Mouse (Mus musculus): ENCODE measurements around the gene Pak1ip1.
"Not testable (repeated sequence)": the region's sequence is repeated elsewhere in the genome, so short reads cannot be mapped to it uniquely, and the experiment has no call there.

The Pak1ip1 gene

GRCm38 (mm10) chr13:41000926-41001639 lies at the start of gene Pak1ip1:
Gene Pak1ip1, plus strand, starts transcription at chr13:41001023.
- DNase-seq = peak; percentile 95 to 97

- no peak for DNase-seq
These were observed 49.3 kb upstream of the Pak1ip1 start for GRCm38 (mm10) chr13:40951386-40951976.

- peak in 1 of 2 experiments; percentile 12 for DNase-seq
These were observed 47.6 kb upstream of the Pak1ip1 start for GRCm38 (mm10) chr13:40953231-40953630.

GRCm38 (mm10) chr13:40955773-40956172 lies 45.0 kb upstream of the Pak1ip1 start:
- DNase-seq = no peak

- DNase-seq = no peak
These were observed 33.2 kb upstream of the Pak1ip1 start for GRCm38 (mm10) chr13:40967609-40968008.

- DNase-seq = no peak
These were observed 32.3 kb upstream of the Pak1ip1 start for GRCm38 (mm10) chr13:40968564-40968963.

GRCm38 (mm10) chr13:40969761-40970390 lies 30.9 kb upstream of the Pak1ip1 start:
- DNase-seq = no peak

- no peak for DNase-seq
These were observed 29.6 kb upstream of the Pak1ip1 start for GRCm38 (mm10) chr13:40971261-40971660.

- no peak for DNase-seq
These were observed 29.0 kb upstream of the Pak1ip1 start for GRCm38 (mm10) chr13:40971831-40972230.

GRCm38 (mm10) chr13:40972976-40973375 lies 27.8 kb upstream of the Pak1ip1 start:
- no peak for DNase-seq

GRCm38 (mm10) chr13:40977609-40978008 lies 23.2 kb upstream of the Pak1ip1 start:
- DNase-seq = peak; percentile 10 to 39

GRCm38 (mm10) chr13:40978652-40979051 lies 22.2 kb upstream of the Pak1ip1 start:
- DNase-seq = no peak

GRCm38 (mm10) chr13:40979321-40979720 lies 21.5 kb upstream of the Pak1ip1 start:
- no peak for DNase-seq

GRCm38 (mm10) chr13:40982759-40983158 lies 18.1 kb upstream of the Pak1ip1 start:
- no peak for DNase-seq

GRCm38 (mm10) chr13:40986081-40986480 lies 14.7 kb upstream of the Pak1ip1 start:
- no peak for DNase-seq

- DNase-seq = not testable (repeated sequence)
These were observed 13.1 kb upstream of the Pak1ip1 start for GRCm38 (mm10) chr13:40987608-40988303.

- DNase-seq = no peak
These were observed 12.4 kb upstream of the Pak1ip1 start for GRCm38 (mm10) chr13:40988418-40988817.

GRCm38 (mm10) chr13:40994487-40995263 lies 6.1 kb upstream of the Pak1ip1 start:
- no peak for DNase-seq

- DNase-seq = not testable (repeated sequence)
These were observed 2.3 kb upstream of the Pak1ip1 start for GRCm38 (mm10) chr13:40998537-40998936.

GRCm38 (mm10) chr13:41000140-41000925 lies 490 bp upstream of the Pak1ip1 start:
- peak in 1 of 2 experiments; percentile 49 for DNase-seq

GRCm38 (mm10) chr13:41002001-41002400 lies 1.2 kb downstream of the Pak1ip1 start:
- no peak for DNase-seq

GRCm38 (mm10) chr13:41006244-41006643 lies 5.4 kb downstream of the Pak1ip1 start:
- no peak for DNase-seq
